Mouse (Mus musculus): Measurements from ENCODE around the gene Mettl22. TPM values are rescaled to one million over a fixed set of nuclear protein-coding genes. Genes with fewer than 3 reads are reported as not detected.

Mettl22 gene
- polyA plus RNA-seq, 1 experiment from 2014 or later, result 5.9 TPM

- peaks cover 12% of the 10 kb centered on the region for H3K4me1 ChIP-seq (ENCODE audit: control insufficient read depth, low read depth, low read length)
- no peaks in the 10 kb centered on the region for H3K9me3 ChIP-seq (replicated peaks; ENCODE audit: control insufficient read depth, low read length)
- no peak overlapping the region for H3K4me3 ChIP-seq (ENCODE audit: low read depth, low read length)
- 41% methylated on average over 4 of the region's 4 CpGs for WGBS (ENCODE audit: insufficient replicate concordance)
- no peaks in the 10 kb centered on the region for H3K36me3 ChIP-seq (ENCODE audit: control insufficient read depth, insufficient read depth)
- H3K27me3 ChIP-seq (ENCODE audit: control insufficient read depth, insufficient read depth, low read depth, low read length), result no peaks in the 10 kb centered on the region
- H3K4me2 ChIP-seq (ENCODE audit: low read depth, low read length), result no peak overlapping the region
- H3K9ac ChIP-seq (ENCODE audit: low read depth, low read length), result no peak overlapping the region
- H3K27ac ChIP-seq (ENCODE audit: low read length), result no peak overlapping the region
- no peak for ATAC-seq (ENCODE audit: low read depth)
Observed at GRCm38 (mm10) chr16:8521322-8521721, 50.7 kb downstream of the Mettl22 start.

- H3K9me3 ChIP-seq (replicated peaks; ENCODE audit: control insufficient read depth, low read length), result no peaks in the 10 kb centered on the region
- no peaks in the 10 kb centered on the region for H3K27me3 ChIP-seq (ENCODE audit: control insufficient read depth, insufficient read depth, low read depth, low read length)
- ATAC-seq (ENCODE audit: low read depth), result peak; percentile 47
- 47% methylated on average over 11 of the region's 11 CpGs for WGBS (ENCODE audit: insufficient replicate concordance)
- no peaks in the 10 kb centered on the region for H3K36me3 ChIP-seq (ENCODE audit: control insufficient read depth, insufficient read depth)
- H3K27ac ChIP-seq (ENCODE audit: low read length), result peak overlapping the region; percentile 62
- H3K4me1 ChIP-seq (ENCODE audit: control insufficient read depth, low read depth, low read length), result peaks cover 12% of the 10 kb centered on the region
- no peak overlapping the region for H3K4me3 ChIP-seq (ENCODE audit: low read depth, low read length)
- no peak overlapping the region for H3K4me2 ChIP-seq (ENCODE audit: low read depth, low read length)
- H3K9ac ChIP-seq (ENCODE audit: low read depth, low read length), result no peak overlapping the region
Observed at GRCm38 (mm10) chr16:8523480-8524144, 53.0 kb downstream of the Mettl22 start.

DNA sequence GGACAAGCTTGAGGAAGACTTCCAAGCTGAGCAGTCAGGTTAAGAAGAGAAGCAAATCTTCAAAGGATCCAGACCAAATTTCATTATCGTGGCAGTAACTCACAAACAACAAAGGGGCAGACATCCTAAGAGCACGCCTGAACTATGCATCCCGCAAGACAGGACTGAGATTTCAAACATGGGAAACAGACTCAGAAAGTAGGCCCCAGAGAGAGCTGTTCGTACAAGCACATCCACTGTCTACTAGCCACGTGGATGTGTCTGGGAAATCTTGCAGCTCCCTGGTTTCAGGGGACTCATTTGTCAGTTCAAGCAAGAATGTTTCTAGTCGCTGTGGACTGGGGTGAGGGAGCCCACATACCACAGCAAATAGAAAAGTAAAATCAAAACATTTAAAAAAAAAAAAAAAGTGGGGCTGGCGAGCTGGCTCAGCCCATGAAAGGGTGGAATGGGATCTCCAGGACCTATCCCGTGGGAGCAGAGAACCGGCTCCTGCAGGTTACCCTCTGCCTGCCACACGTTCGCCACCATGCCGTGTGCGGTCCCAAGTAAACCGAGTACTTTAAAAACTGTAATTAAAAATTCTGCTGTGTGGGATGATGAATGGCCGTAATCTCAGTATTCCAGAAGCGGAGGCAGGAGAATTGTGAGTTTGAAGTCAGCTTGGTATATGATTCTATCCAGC lies 53.7 kb downstream of the Mettl22 start:
- Histone ChIP-seq H3K27me3 (ENCODE audit: control insufficient read depth, insufficient read depth, low read depth, low read length) (no peaks in the 10 kb centered on the region), H3K4me2 (ENCODE audit: low read depth, low read length) (no peak overlapping the region), H3K4me3 (ENCODE audit: low read depth, low read length) (no peak overlapping the region), H3K36me3 (ENCODE audit: control insufficient read depth, insufficient read depth) (no peaks in the 10 kb centered on the region), H3K9me3 (replicated peaks; ENCODE audit: control insufficient read depth, low read length) (no peaks in the 10 kb centered on the region), H3K9ac (ENCODE audit: low read depth, low read length) (no peak overlapping the region), H3K4me1 (ENCODE audit: control insufficient read depth, low read depth, low read length) (peaks cover 12% of the 10 kb centered on the region), H3K27ac (ENCODE audit: low read length) (no peak overlapping the region)
- 59% methylated on average over 16 of the region's 16 CpGs for WGBS (ENCODE audit: insufficient replicate concordance)
- no peak for ATAC-seq (ENCODE audit: low read depth)

- Histone ChIP-seq H3K27ac (ENCODE audit: low read length) (peak overlapping the region; percentile 27; the same call in 1 of the 2 replicates), H3K4me1 (ENCODE audit: control insufficient read depth, low read depth, low read length) (peaks cover 12% of the 10 kb centered on the region), H3K4me2 (ENCODE audit: low read depth, low read length) (no peak overlapping the region), H3K9me3 (replicated peaks; ENCODE audit: control insufficient read depth, low read length) (no peaks in the 10 kb centered on the region), H3K36me3 (ENCODE audit: control insufficient read depth, insufficient read depth) (no peaks in the 10 kb centered on the region), H3K4me3 (ENCODE audit: low read depth, low read length) (no peak overlapping the region), H3K27me3 (ENCODE audit: control insufficient read depth, insufficient read depth, low read depth, low read length) (no peaks in the 10 kb centered on the region), H3K9ac (ENCODE audit: low read depth, low read length) (no peak overlapping the region)
- ATAC-seq (ENCODE audit: low read depth), result no peak
- 42% methylated on average over 3 of the region's 3 CpGs for WGBS (ENCODE audit: insufficient replicate concordance)
Observed at GRCm38 (mm10) chr16:8525293-8525692, 54.7 kb downstream of the Mettl22 start.

DNA sequence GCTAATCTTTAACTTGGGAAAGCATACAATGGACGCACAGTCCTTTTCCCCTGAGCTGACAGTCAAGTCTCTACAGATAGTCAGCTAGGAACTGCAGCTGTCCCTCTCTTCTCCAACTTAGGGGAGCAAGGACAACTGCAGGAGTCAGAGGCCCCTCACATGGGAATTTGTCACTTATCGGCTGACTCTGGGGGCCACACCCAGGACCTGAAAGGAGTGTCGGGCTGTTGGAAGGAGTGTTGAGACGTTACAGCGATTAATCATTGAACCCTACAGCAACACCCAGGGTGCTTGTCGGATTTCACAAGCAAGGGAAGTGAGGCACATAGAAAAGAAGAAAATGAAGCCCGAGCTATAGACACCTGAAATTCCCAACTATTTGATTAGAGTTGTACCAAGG lies 55.3 kb downstream of the Mettl22 start:
- peak; percentile 23; the same call in 1 of the 2 replicates for ATAC-seq (ENCODE audit: low read depth)
- Histone ChIP-seq H3K4me1 (ENCODE audit: control insufficient read depth, low read depth, low read length) (peaks cover 12% of the 10 kb centered on the region), H3K4me2 (ENCODE audit: low read depth, low read length) (no peak overlapping the region), H3K27ac (ENCODE audit: low read length) (peak overlapping the region; percentile 68; the same call in 1 of the 2 replicates), H3K27me3 (ENCODE audit: control insufficient read depth, insufficient read depth, low read depth, low read length) (no peaks in the 10 kb centered on the region), H3K9ac (ENCODE audit: low read depth, low read length) (no peak overlapping the region), H3K4me3 (ENCODE audit: low read depth, low read length) (no peak overlapping the region), H3K36me3 (ENCODE audit: control insufficient read depth, insufficient read depth) (no peaks in the 10 kb centered on the region), H3K9me3 (replicated peaks; ENCODE audit: control insufficient read depth, low read length) (no peaks in the 10 kb centered on the region)
- WGBS (ENCODE audit: insufficient replicate concordance), result 49% methylated on average over 7 of the region's 7 CpGs

DNA sequence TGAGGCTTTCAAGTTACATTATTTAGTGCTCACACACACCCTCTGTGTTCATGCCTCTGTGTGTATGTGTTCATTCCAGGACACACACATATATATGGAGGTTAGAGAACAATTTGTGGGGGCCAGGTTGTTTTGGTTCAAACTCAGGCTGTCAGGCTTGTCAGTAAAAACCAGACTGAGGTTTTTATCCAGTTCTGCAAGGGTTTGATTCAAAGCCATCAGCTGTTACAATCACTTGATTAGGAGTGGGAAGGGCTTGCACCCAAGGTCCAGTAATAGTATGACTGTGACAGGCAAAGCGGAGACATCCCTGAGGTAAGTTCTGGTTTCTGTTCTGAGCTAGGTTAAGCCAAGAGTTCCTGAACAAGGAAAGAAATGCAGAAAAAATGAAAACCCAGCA lies 58.8 kb downstream of the Mettl22 start:
- no peak overlapping the region for H3K27ac ChIP-seq (ENCODE audit: low read length)
- H3K36me3 ChIP-seq (ENCODE audit: control insufficient read depth, insufficient read depth), result no peaks in the 10 kb centered on the region
- WGBS (ENCODE audit: insufficient replicate concordance), result 71% methylated on average over 1 of the region's 1 CpGs
- H3K4me1 ChIP-seq (ENCODE audit: control insufficient read depth, low read depth, low read length), result no peaks in the 10 kb centered on the region
- H3K9ac ChIP-seq (ENCODE audit: low read depth, low read length), result no peak overlapping the region
- no peak overlapping the region for H3K4me3 ChIP-seq (ENCODE audit: low read depth, low read length)
- no peak overlapping the region for H3K4me2 ChIP-seq (ENCODE audit: low read depth, low read length)
- ATAC-seq (ENCODE audit: low read depth), result no peak
- no peaks in the 10 kb centered on the region for H3K9me3 ChIP-seq (replicated peaks; ENCODE audit: control insufficient read depth, low read length)
- H3K27me3 ChIP-seq (ENCODE audit: control insufficient read depth, insufficient read depth, low read depth, low read length), result no peaks in the 10 kb centered on the region

- no peak for ATAC-seq (ENCODE audit: low read depth)
- H3K9ac ChIP-seq (ENCODE audit: low read depth, low read length), result no peak overlapping the region
- H3K4me2 ChIP-seq (ENCODE audit: low read depth, low read length), result no peak overlapping the region
- no peak overlapping the region for H3K27ac ChIP-seq (ENCODE audit: low read length)
- H3K36me3 ChIP-seq (ENCODE audit: control insufficient read depth, insufficient read depth), result no peaks in the 10 kb centered on the region
- H3K4me3 ChIP-seq (ENCODE audit: low read depth, low read length), result no peak overlapping the region
- no peaks in the 10 kb centered on the region for H3K9me3 ChIP-seq (replicated peaks; ENCODE audit: control insufficient read depth, low read length)
- no peaks in the 10 kb centered on the region for H3K27me3 ChIP-seq (ENCODE audit: control insufficient read depth, insufficient read depth, low read depth, low read length)
- no peaks in the 10 kb centered on the region for H3K4me1 ChIP-seq (ENCODE audit: control insufficient read depth, low read depth, low read length)
- WGBS (ENCODE audit: insufficient replicate concordance), result 60% methylated on average over 14 of the region's 14 CpGs
Observed at GRCm38 (mm10) chr16:8530018-8530417, 59.4 kb downstream of the Mettl22 start.

GRCm38 (mm10) chr16:8532461-8532860 lies 61.9 kb downstream of the Mettl22 start:
- Histone ChIP-seq H3K4me2 (ENCODE audit: low read depth, low read length) (no peak overlapping the region), H3K36me3 (ENCODE audit: control insufficient read depth, insufficient read depth) (no peaks in the 10 kb centered on the region), H3K4me1 (ENCODE audit: control insufficient read depth, low read depth, low read length) (no peaks in the 10 kb centered on the region), H3K4me3 (ENCODE audit: low read depth, low read length) (no peak overlapping the region), H3K9ac (ENCODE audit: low read depth, low read length) (no peak overlapping the region), H3K27ac (ENCODE audit: low read length) (no peak overlapping the region), H3K27me3 (ENCODE audit: control insufficient read depth, insufficient read depth, low read depth, low read length) (no peaks in the 10 kb centered on the region), H3K9me3 (replicated peaks; ENCODE audit: control insufficient read depth, low read length) (no peaks in the 10 kb centered on the region)
- no peak for ATAC-seq (ENCODE audit: low read depth)
- WGBS (ENCODE audit: insufficient replicate concordance), result 62% methylated on average over 9 of the region's 9 CpGs

GRCm38 (mm10) chr16:8532894-8533293 lies 62.3 kb downstream of the Mettl22 start:
- Histone ChIP-seq H3K36me3 (ENCODE audit: control insufficient read depth, insufficient read depth) (no peaks in the 10 kb centered on the region), H3K9ac (ENCODE audit: low read depth, low read length) (no peak overlapping the region), H3K9me3 (replicated peaks; ENCODE audit: control insufficient read depth, low read length) (no peaks in the 10 kb centered on the region), H3K27ac (ENCODE audit: low read length) (no peak overlapping the region), H3K4me2 (ENCODE audit: low read depth, low read length) (no peak overlapping the region), H3K4me1 (ENCODE audit: control insufficient read depth, low read depth, low read length) (no peaks in the 10 kb centered on the region), H3K27me3 (ENCODE audit: control insufficient read depth, insufficient read depth, low read depth, low read length) (no peaks in the 10 kb centered on the region), H3K4me3 (ENCODE audit: low read depth, low read length) (no peak overlapping the region)
- 51% methylated on average over 7 of the region's 7 CpGs for WGBS (ENCODE audit: insufficient replicate concordance)
- no peak for ATAC-seq (ENCODE audit: low read depth)
